Mouse (Mus musculus): ENCODE measurements around the gene Med7. TPM values are rescaled to one million over a fixed set of nuclear protein-coding genes. Genes with fewer than 3 reads are reported as not detected.

The Med7 gene
- 36.2 and 38.5 TPM in 2 replicates for polyA plus RNA-seq (2015; fragmentation: Nextera tagmentation; extraction: Ambion mirVana)

DNA sequence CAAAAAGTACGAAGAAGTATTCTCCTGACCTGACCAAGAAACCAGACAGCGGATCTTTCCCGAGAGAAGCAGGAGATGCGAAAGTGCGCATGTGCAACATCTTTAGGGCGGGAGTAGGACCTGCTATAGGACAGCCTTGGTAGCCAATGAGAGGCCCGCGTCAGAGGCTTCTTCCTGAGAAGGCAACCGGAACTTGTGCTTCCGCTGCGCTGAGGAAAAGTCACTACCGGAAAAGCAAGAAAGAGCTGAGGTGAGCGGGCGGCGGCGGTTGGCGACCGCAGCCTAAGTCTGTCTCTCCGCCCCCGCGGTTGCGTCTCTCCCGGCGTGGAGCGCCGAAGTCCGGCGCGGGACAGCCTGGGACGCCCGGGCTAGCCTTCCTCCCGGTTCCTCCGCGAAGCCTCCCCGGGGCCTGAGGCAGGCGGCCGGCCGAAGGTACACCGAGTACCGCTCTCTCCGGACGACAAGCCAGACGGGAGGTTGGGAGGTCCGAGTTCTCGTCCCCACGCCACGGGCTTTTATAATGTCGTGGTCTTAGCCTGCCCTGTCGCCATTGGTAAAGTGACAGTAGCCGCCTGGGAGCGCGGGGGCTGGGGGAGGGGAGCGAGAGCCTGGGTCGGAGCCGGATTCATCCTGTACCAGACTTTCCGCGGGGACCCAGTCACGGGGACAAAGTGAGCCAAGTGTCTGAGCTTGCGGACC, at the start of gene Med7:
Gene Med7 (plus strand): TSS at position 166 of the 699 bp plus-strand sequence.

DNA sequence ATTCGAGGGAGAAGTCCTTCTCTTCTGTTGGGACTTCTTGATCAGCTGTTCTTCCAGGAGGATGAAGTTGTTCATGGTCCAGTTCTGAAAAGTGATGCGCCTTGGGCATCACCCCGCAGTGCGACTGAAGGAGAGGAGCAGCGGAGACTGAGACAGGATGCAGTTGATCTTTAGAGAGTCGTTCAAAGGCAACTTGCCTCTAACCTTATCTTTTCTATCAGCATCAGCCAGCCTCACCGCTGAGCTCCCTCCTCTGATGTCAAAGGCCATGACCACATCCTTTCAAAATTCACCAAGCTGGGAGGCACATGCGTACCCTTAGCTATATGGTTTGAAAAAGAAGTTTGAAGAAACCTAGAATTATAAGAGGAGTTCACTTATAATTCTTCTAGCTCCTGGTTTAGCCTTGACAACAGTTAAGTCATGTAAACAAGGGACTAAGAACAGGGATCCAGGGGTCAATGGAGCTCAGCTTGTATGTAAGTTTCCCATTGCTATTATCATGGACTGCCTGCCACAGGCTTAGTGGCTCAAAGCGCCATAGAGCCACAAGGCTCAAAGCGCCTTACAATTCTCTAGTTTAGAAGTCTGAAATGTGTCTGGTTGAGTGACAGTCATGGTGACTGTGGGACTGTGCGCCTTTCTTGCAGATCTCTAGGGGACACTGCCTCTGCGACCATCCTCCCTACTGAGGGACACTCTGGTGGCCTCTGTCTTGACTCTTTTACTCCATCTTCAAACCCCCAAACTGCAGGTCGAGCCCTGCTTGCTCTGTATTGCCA, 47.2 kb upstream of the Med7 start, which contains the start of gene Itk:
Gene Itk (minus strand): TSS at position 180 of the 782 bp plus-strand sequence.

DNA sequence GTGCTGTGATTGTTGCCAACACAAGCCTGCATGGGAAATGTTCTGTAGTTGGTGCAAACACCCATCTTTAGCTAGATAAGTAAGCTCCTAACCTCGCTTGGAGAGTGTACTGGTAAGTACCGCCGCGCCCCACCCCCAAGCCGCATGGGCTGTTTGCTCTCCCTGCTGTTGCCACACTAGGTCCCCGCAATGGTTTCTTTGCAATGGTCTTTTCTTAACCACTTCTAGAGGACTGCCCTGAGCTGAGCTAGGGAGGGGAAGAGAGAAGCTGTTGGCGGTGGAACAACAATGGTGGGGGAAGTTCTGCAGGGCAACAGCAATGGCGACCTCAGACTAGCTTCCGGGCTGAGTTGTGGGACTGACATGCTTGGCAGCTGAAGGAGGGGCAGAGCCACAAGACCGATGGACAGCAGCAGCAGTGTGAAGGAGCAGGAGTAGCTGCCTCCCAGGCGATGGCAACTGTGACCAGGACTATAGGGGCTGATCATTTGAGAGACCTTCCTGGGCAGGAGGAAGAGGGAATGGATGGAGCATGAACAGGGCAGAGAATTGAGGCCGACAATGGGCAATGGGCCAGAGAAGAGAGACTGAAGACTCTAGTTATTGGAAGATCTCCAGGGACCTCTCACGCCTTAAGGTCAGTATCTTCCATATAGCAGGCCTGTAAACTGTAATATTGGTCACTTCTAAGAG, 40.4 kb upstream of the Med7 start, which contains the start of gene Fam71b:
Gene Fam71b (plus strand): TSS at position 393 of the 693 bp plus-strand sequence.

DNA sequence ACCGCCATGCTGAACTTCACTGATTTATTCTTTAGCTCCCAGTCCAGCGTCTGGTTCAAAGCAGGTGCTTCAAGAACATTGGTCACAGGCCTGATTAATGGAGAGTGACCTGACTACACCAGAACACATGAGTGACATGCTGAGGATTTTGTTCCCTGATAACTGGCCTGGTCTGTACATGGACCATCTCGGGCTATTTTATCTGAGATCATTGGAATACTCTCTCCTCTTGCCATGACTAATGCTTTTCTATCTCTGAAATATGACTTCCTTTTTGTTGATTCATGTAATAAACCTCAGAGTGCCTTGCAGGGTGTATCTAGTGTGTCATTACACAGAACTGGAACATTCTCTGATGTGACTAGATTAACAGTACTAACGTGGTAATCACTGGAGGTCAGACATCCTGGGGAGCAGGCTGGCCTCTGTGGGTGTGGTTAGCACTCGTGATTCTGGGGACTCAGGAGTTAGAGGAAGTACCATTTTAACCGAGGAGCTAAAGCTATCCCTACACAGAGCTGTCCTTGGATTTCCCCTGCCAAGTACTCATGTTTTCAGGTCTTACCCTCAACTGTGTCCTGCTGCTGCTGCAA, 17.8 kb downstream of the Med7 start, which contains the start of gene Havcr2:
Gene Havcr2 (plus strand): TSS at position 483 of the 593 bp plus-strand sequence.

Other genes with a start within 250 kb of the Med7 start
- 0.54 TPM in 1 of 2 replicates, not detected in the other for gene Fndc9, start 201.4 kb upstream of the Med7 start, polyA plus RNA-seq (2015; fragmentation: Nextera tagmentation; extraction: Ambion mirVana)
- gene Cyfip2, start 124.1 kb upstream of the Med7 start, polyA plus RNA-seq (2015; fragmentation: Nextera tagmentation; extraction: Ambion mirVana) = 1.1 and 1.7 TPM in 2 replicates
- gene Itk, start 47.4 kb upstream of the Med7 start, polyA plus RNA-seq (2015; fragmentation: Nextera tagmentation; extraction: Ambion mirVana) = 0.04 and 0.07 TPM in 2 replicates
- gene Fam71b, start 40.4 kb upstream of the Med7 start, polyA plus RNA-seq (2015; fragmentation: Nextera tagmentation; extraction: Ambion mirVana) = not detected in 2 replicates
- 0.15 and 0.18 TPM in 2 replicates for gene Havcr2, start 18.0 kb downstream of the Med7 start, polyA plus RNA-seq (2015; fragmentation: Nextera tagmentation; extraction: Ambion mirVana)
- not detected in 2 replicates for gene Gm12169, start 87.3 kb downstream of the Med7 start, polyA plus RNA-seq (2015; fragmentation: Nextera tagmentation; extraction: Ambion mirVana)
- gene BC053393, start 134.6 kb downstream of the Med7 start, polyA plus RNA-seq (2015; fragmentation: Nextera tagmentation; extraction: Ambion mirVana) = not detected in 2 replicates
- gene Dppa1, start 192.3 kb downstream of the Med7 start, polyA plus RNA-seq (2015; fragmentation: Nextera tagmentation; extraction: Ambion mirVana) = not detected in 2 replicates

Data from skeletal muscle tissue, postnatal 0 days (tissue).